Comparison of ENCODE assay signal across 10 mouse cellular contexts in genomic region chr2:166261799-166262198, GRCm38 (mm10).
DNase-seq lines count a peak whose midpoint lies in the region; ATAC-seq and TF ChIP-seq lines count a peak whose summit lies in the region.
"Had no signal": no experiment of that assay in that cellular context is flagged by ENCODE, and none has a peak within 500 bp of the region (broad histone marks: within the 10 kb centered on the region; RNA-seq: fewer than 3 reads in every experiment).

No protein-coding gene starts in this region.

- peaks cover 28% of the 10 kb centered on the region; the same call in 1 of the 2 replicates for H3K27me3 ChIP-seq in hindbrain, embryonic 13.5 days
- H3K27me3 ChIP-seq: embryonic facial prominence, embryonic 15.5 days; liver, embryonic 15.5 days had no signal

- no peak overlapping the region for H3K9ac ChIP-seq in hindbrain, embryonic 13.5 days
- H3K9ac ChIP-seq: embryonic facial prominence, embryonic 15.5 days; liver, embryonic 15.5 days had no signal

- no peaks in the 10 kb centered on the region for H3K36me3 ChIP-seq in hindbrain, embryonic 13.5 days
- H3K36me3 ChIP-seq: embryonic facial prominence, embryonic 15.5 days; liver, embryonic 15.5 days had no signal

- intact Hi-C loops in heart, postnatal 10 days (cut with DNase I) = no loop called here

- peaks cover 44% of the 10 kb centered on the region for H3K4me1 ChIP-seq in bone marrow macrophage, adult 2 months (ENCODE audit: control insufficient read depth, insufficient read depth, low read length)
- H3K4me1 ChIP-seq in hindbrain, embryonic 13.5 days (replicated peaks) = peaks cover 45% of the 10 kb centered on the region
- H3K4me1 ChIP-seq: liver, embryonic 15.5 days had no signal

- DNase-seq in gastrocnemius, postnatal 25 days = peak; percentile 29
- DNase-seq in gastrocnemius, postnatal 10 days = no peak
- peak; percentile 47 to 68 for DNase-seq in heart, postnatal 10 days
- DNase-seq in lung, postnatal 36 days = peak; percentile 39
- DNase-seq in ovary, postnatal 36 days (ENCODE audit: low spot score) = no peak

- no peak for TF ChIP-seq POLR2A in bone marrow macrophage, adult 2 months (IDR thresholded peaks at IDR 0.05; ENCODE audit: borderline replicate concordance, low read depth, low read length)

- peak overlapping the region; percentile 93 for H3K27ac ChIP-seq in bone marrow macrophage, adult 2 months (ENCODE audit: insufficient read depth, low read depth, low read length)
- H3K27ac ChIP-seq in hindbrain, embryonic 13.5 days = no peak overlapping the region
- H3K27ac ChIP-seq: embryonic facial prominence, embryonic 15.5 days; liver, embryonic 15.5 days had no signal

- TF ChIP-seq CTCF in bone marrow macrophage, adult 2 months (IDR thresholded peaks at IDR 0.05; ENCODE audit: low read depth, low read length) = no peak

- no peak overlapping the region for H3K4me2 ChIP-seq in hindbrain, embryonic 13.5 days
- H3K4me2 ChIP-seq: embryonic facial prominence, embryonic 15.5 days; liver, embryonic 15.5 days had no signal

- no peak overlapping the region for H3K4me3 ChIP-seq in bone marrow macrophage, adult 2 months (ENCODE audit: insufficient read depth, low read length)
- H3K4me3 ChIP-seq in hindbrain, embryonic 13.5 days = no peak overlapping the region
- H3K4me3 ChIP-seq: embryonic facial prominence, embryonic 15.5 days; liver, embryonic 15.5 days had no signal

- no peaks in the 10 kb centered on the region for H3K9me3 ChIP-seq in hindbrain, embryonic 13.5 days
- H3K9me3 ChIP-seq: embryonic facial prominence, embryonic 15.5 days; liver, embryonic 15.5 days had no signal

- ATAC-seq in megakaryocyte-erythroid progenitor cell, adult 5-6 weeks (replicated peaks; ENCODE audit: low FRiP score, low TSS enrichment, poor library complexity, severe bottlenecking) = no peak
- ATAC-seq in hindbrain, embryonic 13.5 days (ENCODE audit: low FRiP score) = no peak

- 31% methylated on average over 7 of the region's 7 CpGs for WGBS in hindbrain, embryonic 13.5 days

Comparison
In these comparisons a context has a peak if more than half of its experiments do, and no peak if none do; other contexts are left out.
1. DNase-seq: peak in gastrocnemius, postnatal 25 days (single experiment), heart, postnatal 10 days (2 of 2) and lung, postnatal 36 days (single experiment); none in gastrocnemius, postnatal 10 days (single experiment) and ovary, postnatal 36 days (single experiment).